Mouse (Mus musculus) limb, embryonic 14.5 days (tissue): ENCODE data around the gene Npc2. TPM values are rescaled to one million over a fixed set of nuclear protein-coding genes. Genes with fewer than 3 reads are reported as not detected.
A peak's percentile ranks its signal among the peaks of the same experiment; 100 is the strongest.

Experiments used
- ATAC-seq: fragments of 200-750 bp; cut with Nextera tagmentation; 2 replicates; pipeline ENCODE4 v1.8.0; 2017; ENCODE audit warnings: low read depth, moderate number of reproducible peaks, moderate TSS enrichment; ENCODE audit not compliant: low FRiP score
- DNase-seq: peaks from one replicate; pipeline ENCODE4 v3.0.0-alpha.2; 2015; ENCODE audit warnings: low spot score
- H3K27ac ChIP-seq: fragments of 300-500 bp; sonication (generic); replicated peaks from 2 replicates; pipeline ENCODE4 v1.5.1; 2014; ENCODE audit warnings: low read depth, mild to moderate bottlenecking, low read length, moderate library complexity, mixed read lengths
- H3K27me3 ChIP-seq: fragments of 300-500 bp; sonication (generic); 2 replicates; pipeline ENCODE4 v1.6.1; 2014; ENCODE audit warnings: low read length, mixed read lengths; ENCODE audit not compliant: control insufficient read depth, insufficient read depth
- H3K36me3 ChIP-seq: fragments of 300-500 bp; sonication (generic); 2 replicates; pipeline ENCODE4 v1.6.1; 2014; ENCODE audit warnings: mild to moderate bottlenecking, low read length, moderate library complexity, mixed read lengths; ENCODE audit not compliant: control insufficient read depth, insufficient read depth
- H3K4me1 ChIP-seq: fragments of 300-500 bp; sonication (generic); 2 replicates; pipeline ENCODE4 v1.6.1; 2014; ENCODE audit warnings: antibody characterized with exemption, low read length, mixed read lengths; ENCODE audit not compliant: control insufficient read depth, insufficient read depth
- H3K4me2 ChIP-seq: fragments of 300-500 bp; sonication (generic); replicated peaks from 2 replicates; pipeline ENCODE4 v1.6.1; 2014; ENCODE audit warnings: low read depth, mild to moderate bottlenecking, low read length, moderate library complexity; ENCODE audit not compliant: severe bottlenecking
- H3K4me3 ChIP-seq: fragments of 300-500 bp; sonication (generic); replicated peaks from 2 replicates; pipeline ENCODE4 v1.5.1; 2014; ENCODE audit warnings: low read length
- H3K9ac ChIP-seq: fragments of 300-500 bp; sonication (generic); 2 replicates; pipeline ENCODE4 v1.6.1; 2014; ENCODE audit warnings: mild to moderate bottlenecking, low read depth, low read length, moderate library complexity; ENCODE audit not compliant: severe bottlenecking
- H3K9me3 ChIP-seq: fragments of 300-500 bp; sonication (generic); 2 replicates; pipeline ENCODE4 v1.6.1; 2016; ENCODE audit warnings: low read length; ENCODE audit not compliant: control insufficient read depth
- POLR2A ChIP-seq: fragments of 200-500 bp; IDR thresholded peaks from 2 replicates; pipeline ENCODE4 v1.8.0; 2012; ENCODE audit warnings: inconsistent platforms, mild to moderate bottlenecking, moderate library complexity, borderline replicate concordance; ENCODE audit not compliant: insufficient read depth, insufficient read length; ENCODE audit errors: extremely low read depth
- WGBS: fragments of 180-500 bp; shearing (Covaris S2); extraction: QIAGEN DNeasy Blood & Tissue Kit; methylation state at CpG from one replicate; pipeline ENCODE4 v1.1.7; 2014; 5-methylcytosine and 5-hydroxymethylcytosine counted together
- polyA plus RNA-seq, 2 experiments: library from polyadenylated mRNA; depleted of rRNA in 1 of 2; stranded (reverse) in 1 of 2; unstranded in 1 of 2; fragments of >200 nt; fragmentation: Nextera tagmentation in 1 of 2; extraction: Ambion mirVana in 1 of 2; gene quantifications; 2 replicates each; pipeline versions ENCODE4 v1.2.1 to v1.2.3; 2012 to 2014

The Npc2 gene
- 76.2 and 87.7 TPM in 2 replicates for polyA plus RNA-seq (2012; rRNA removed)
- polyA plus RNA-seq (2014; fragmentation: Nextera tagmentation; extraction: Ambion mirVana): 65.1 and 73.4 TPM in 2 replicates

- H3K4me2 ChIP-seq: peak within 1 kb of the TSS; percentile 82
- DNase-seq (peak; percentile 100), ATAC-seq (peak; percentile 98)
- no peaks in the 10 kb centered on the region for H3K9me3 ChIP-seq
- under 1% methylated on average over 49 of the region's 50 CpGs for WGBS
- H3K9ac ChIP-seq: peak within 1 kb of the TSS; percentile 76
- no peaks in the 10 kb centered on the region for H3K27me3 ChIP-seq
- peaks cover 15% of the 10 kb centered on the region; the same call in 1 of the 2 replicates for H3K36me3 ChIP-seq
- peaks cover 13% of the 10 kb centered on the region for H3K4me1 ChIP-seq
- peak; percentile 85; the same call in 1 of the 2 replicates for TF ChIP-seq POLR2A
- peak within 1 kb of the TSS; percentile 59 for H3K4me3 ChIP-seq
- H3K27ac ChIP-seq: peak within 1 kb of the TSS; percentile 94
Measured at GRCm38 (mm10) chr12:84772726-84773441, at the start of gene Npc2, which contains the start of gene Isca2. Gene Npc2, minus strand, starts transcription at chr12:84773152. Gene Isca2, plus strand, starts transcription at chr12:84773251.

GRCm38 (mm10) chr12:84819236-84820168 is 46.5 kb upstream of the Npc2 start:
- TF ChIP-seq POLR2A: no peak
- Histone ChIP-seq H3K9ac (no peak overlapping the region), H3K4me1 (no peaks in the 10 kb centered on the region), H3K4me2 (no peak overlapping the region), H3K4me3 (no peak overlapping the region), H3K27me3 (no peaks in the 10 kb centered on the region), H3K27ac (no peak overlapping the region), H3K36me3 (no peaks in the 10 kb centered on the region), H3K9me3 (no peaks in the 10 kb centered on the region)
- peak; percentile 31 for DNase-seq
- WGBS: 79% methylated on average over 13 of the region's 13 CpGs
- peak; percentile 77 for ATAC-seq

- no peaks in the 10 kb centered on the region for H3K36me3 ChIP-seq
- H3K4me1 ChIP-seq: no peaks in the 10 kb centered on the region
- H3K9me3 ChIP-seq: no peaks in the 10 kb centered on the region
- no peak for DNase-seq
- H3K9ac ChIP-seq: no peak overlapping the region
- 68% methylated on average over 4 of the region's 4 CpGs for WGBS
- no peak for ATAC-seq
- H3K4me3 ChIP-seq: no peak overlapping the region
- no peak for TF ChIP-seq POLR2A
- no peak overlapping the region for H3K4me2 ChIP-seq
- no peak overlapping the region for H3K27ac ChIP-seq
- no peaks in the 10 kb centered on the region for H3K27me3 ChIP-seq
Measured at GRCm38 (mm10) chr12:84818496-84818895, 45.5 kb upstream of the Npc2 start.

- Histone ChIP-seq H3K9me3 (no peaks in the 10 kb centered on the region), H3K4me2 (no peak overlapping the region), H3K36me3 (no peaks in the 10 kb centered on the region), H3K27me3 (no peaks in the 10 kb centered on the region), H3K9ac (no peak overlapping the region), H3K4me1 (no peaks in the 10 kb centered on the region), H3K27ac (no peak overlapping the region), H3K4me3 (no peak overlapping the region)
- ATAC-seq (no peak), DNase-seq (no peak)
- no peak for TF ChIP-seq POLR2A
- 56% methylated on average over 3 of the region's 3 CpGs for WGBS
Measured at GRCm38 (mm10) chr12:84814663-84815325, 41.8 kb upstream of the Npc2 start.

- no peak for TF ChIP-seq POLR2A
- 41% methylated on average over 7 of the region's 7 CpGs for WGBS
- ATAC-seq (no peak), DNase-seq (no peak)
- H3K27me3 ChIP-seq: no peaks in the 10 kb centered on the region
- no peak overlapping the region for H3K4me3 ChIP-seq
- no peak overlapping the region for H3K27ac ChIP-seq
- H3K4me1 ChIP-seq: no peaks in the 10 kb centered on the region
- H3K4me2 ChIP-seq: no peak overlapping the region
- no peaks in the 10 kb centered on the region for H3K9me3 ChIP-seq
- H3K9ac ChIP-seq: no peak overlapping the region
- no peaks in the 10 kb centered on the region for H3K36me3 ChIP-seq
Measured at GRCm38 (mm10) chr12:84813773-84814172, 40.8 kb upstream of the Npc2 start.
